Mouse (Mus musculus) spleen, adult 2 months (tissue): ENCODE measurements around the gene Metap1d.

Experiments
- CTCF ChIP-seq: fragments of 200-500 bp; IDR thresholded peaks from 2 replicates; pipeline ENCODE4 v1.5.1; 2011; ENCODE audit warnings: mild to moderate bottlenecking, inconsistent platforms; ENCODE audit not compliant: insufficient read depth, insufficient read length, insufficient replicate concordance; ENCODE audit errors: extremely low read depth
- POLR2A ChIP-seq: fragments of 200-500 bp; IDR thresholded peaks from 2 replicates; pipeline ENCODE4 v1.6.1; 2011; ENCODE audit warnings: low read depth, low read length, inconsistent platforms

DNA sequence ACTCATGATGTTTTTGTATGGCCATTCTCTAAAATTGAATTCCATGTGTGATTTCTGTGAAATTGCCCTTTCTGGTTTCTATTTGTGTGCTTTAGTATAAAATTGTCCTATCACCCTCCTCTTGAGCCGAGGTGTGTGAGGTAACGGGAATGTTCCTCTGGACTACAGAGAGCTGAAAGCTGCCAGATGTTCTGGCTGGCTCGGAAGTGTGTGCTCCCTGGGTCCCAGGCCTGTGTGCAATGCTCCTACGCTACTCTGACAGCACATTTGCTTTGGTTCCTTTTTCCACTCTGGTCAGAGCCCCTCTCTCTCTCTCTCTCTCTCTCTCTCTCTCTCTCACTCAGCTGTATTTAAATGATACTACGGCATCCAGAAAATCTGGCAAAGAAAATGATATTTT, 44.1 kb downstream of the Metap1d start:
- TF ChIP-seq CTCF (no peak), POLR2A (no peak)
